Mouse (Mus musculus): ENCODE measurements at regions not wholly inside any gene's neighbourhood (a gene's known extent, or its start where the extent isn't known, plus 50 kb on each side); places are given as distances from the start of the nearest gene placed in this dataset.

DNA sequence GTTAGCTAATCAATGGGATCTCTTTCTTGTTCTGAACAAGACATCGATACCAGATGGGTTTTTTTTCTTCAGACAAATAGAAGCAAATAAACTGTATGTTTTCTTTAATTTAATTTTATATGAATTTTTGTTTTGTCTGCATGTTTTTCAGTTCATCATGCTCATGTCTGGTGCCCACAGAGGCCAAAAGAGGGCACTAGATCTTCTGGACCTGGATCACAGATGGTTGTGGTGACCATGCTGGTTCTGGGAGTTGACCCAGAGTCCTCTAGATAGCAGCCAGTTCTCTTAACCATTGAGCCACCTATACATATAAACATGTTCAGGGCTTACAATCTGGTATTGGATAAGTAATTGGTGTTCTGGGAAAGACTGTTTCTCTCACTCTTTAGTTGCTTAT is 120.7 kb downstream of the Kctd12 start:
- Histone ChIP-seq H3K79me2 (ENCODE audit: control insufficient read depth, insufficient read depth) (no peaks in the 10 kb centered on the region), H3K27me3 (ENCODE audit: control insufficient read depth, insufficient read depth, insufficient read length) (no peaks in the 10 kb centered on the region), H3K36me3 (ENCODE audit: control insufficient read depth, insufficient read depth) (no peaks in the 10 kb centered on the region), H3ac (ENCODE audit: control insufficient read depth, insufficient read length) (no peak overlapping the region), H3K4me2 (ENCODE audit: low read depth) (no peak overlapping the region), H3K4me3 (no peak overlapping the region)
- no peak for TF ChIP-seq REST (IDR thresholded peaks at IDR 0.05; ENCODE audit: insufficient read depth, insufficient read length)
- no peak for TF ChIP-seq E2F4 (IDR thresholded peaks at IDR 0.05; ENCODE audit: insufficient read depth)
- no peak for TF ChIP-seq POLR2A (IDR thresholded peaks at IDR 0.05; ENCODE audit: insufficient read length, low read depth)
- TF ChIP-seq CEBPB (IDR thresholded peaks at IDR 0.05; ENCODE audit: insufficient read depth, poor library complexity, severe bottlenecking), result no peak
- TF ChIP-seq TCF3 (IDR thresholded peaks at IDR 0.05; ENCODE audit: insufficient read length, low read depth), result no peak
- no peak for TF ChIP-seq USF1 (IDR thresholded peaks at IDR 0.05; ENCODE audit: low read depth)
- no peak for TF ChIP-seq SRF (IDR thresholded peaks at IDR 0.05; ENCODE audit: control insufficient read depth, insufficient read length, low read depth)
- no peak for TF ChIP-seq TCF12 (IDR thresholded peaks at IDR 0.05; ENCODE audit: insufficient read depth, poor library complexity, severe bottlenecking)
- TF ChIP-seq MYOD1 (IDR thresholded peaks at IDR 0.05; ENCODE audit: control insufficient read depth in 1 of 3, insufficient read length in 2 of 3, low read depth in 2 of 3), result no peak
- no peak for TF ChIP-seq MAX (IDR thresholded peaks at IDR 0.05; ENCODE audit: low read depth)
- TF ChIP-seq MYOG (IDR thresholded peaks at IDR 0.05; ENCODE audit: control insufficient read depth in 1 of 3, insufficient read depth in 1 of 3, insufficient read length in 2 of 3, low read depth in 2 of 3), result no peak
- no peak for TF ChIP-seq POLR2AphosphoS2 (IDR thresholded peaks at IDR 0.05; ENCODE audit: insufficient read length, low read depth)

DNA sequence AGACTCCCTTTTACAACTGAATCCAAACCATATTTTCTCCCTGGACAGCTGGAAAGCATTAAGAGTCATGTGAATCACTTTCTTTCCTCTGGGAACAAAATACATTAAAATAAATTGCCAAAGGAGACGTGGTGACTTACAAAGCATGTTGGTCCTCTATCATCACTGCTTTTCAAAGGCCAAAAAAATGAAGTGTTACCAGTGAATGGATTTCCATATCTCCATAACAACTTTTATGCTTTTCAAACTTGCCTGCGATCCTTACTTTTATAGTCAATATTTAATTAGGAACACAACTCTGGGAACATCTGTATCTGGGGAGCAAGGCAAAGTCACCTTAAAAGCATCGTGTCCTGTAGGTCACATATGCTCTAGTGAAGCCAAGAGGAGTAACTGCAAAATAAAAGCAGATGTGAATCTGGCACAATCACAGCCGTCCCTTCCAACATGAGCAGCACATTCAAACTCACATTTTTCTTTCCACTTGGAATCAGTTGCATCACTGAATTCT is 123.0 kb downstream of the Kctd12 start:
- no peak for TF ChIP-seq TCF3 (IDR thresholded peaks at IDR 0.05; ENCODE audit: insufficient read length, low read depth)
- no peak for TF ChIP-seq SRF (IDR thresholded peaks at IDR 0.05; ENCODE audit: control insufficient read depth, insufficient read length, low read depth)
- TF ChIP-seq REST (IDR thresholded peaks at IDR 0.05; ENCODE audit: insufficient read depth, insufficient read length), result no peak
- no peak for TF ChIP-seq E2F4 (IDR thresholded peaks at IDR 0.05; ENCODE audit: insufficient read depth)
- TF ChIP-seq CEBPB (IDR thresholded peaks at IDR 0.05; ENCODE audit: insufficient read depth, poor library complexity, severe bottlenecking), result no peak
- no peak for TF ChIP-seq POLR2A (IDR thresholded peaks at IDR 0.05; ENCODE audit: insufficient read length, low read depth)
- no peak for TF ChIP-seq POLR2AphosphoS2 (IDR thresholded peaks at IDR 0.05; ENCODE audit: insufficient read length, low read depth)
- no peak for TF ChIP-seq TCF12 (IDR thresholded peaks at IDR 0.05; ENCODE audit: insufficient read depth, poor library complexity, severe bottlenecking)
- TF ChIP-seq MYOD1 (IDR thresholded peaks at IDR 0.05; ENCODE audit: control insufficient read depth in 1 of 3, insufficient read length in 2 of 3, low read depth in 2 of 3), result no peak
- TF ChIP-seq MAX (IDR thresholded peaks at IDR 0.05; ENCODE audit: low read depth), result no peak
- TF ChIP-seq USF1 (IDR thresholded peaks at IDR 0.05; ENCODE audit: low read depth), result no peak
- Histone ChIP-seq H3K36me3 (ENCODE audit: control insufficient read depth, insufficient read depth) (no peaks in the 10 kb centered on the region), H3ac (ENCODE audit: control insufficient read depth, insufficient read length) (no peak overlapping the region), H3K27me3 (ENCODE audit: control insufficient read depth, insufficient read depth, insufficient read length) (no peaks in the 10 kb centered on the region), H3K79me2 (ENCODE audit: control insufficient read depth, insufficient read depth) (no peaks in the 10 kb centered on the region), H3K4me2 (ENCODE audit: low read depth) (no peak overlapping the region), H3K4me3 (no peak overlapping the region)

- Histone ChIP-seq H3K4me3 (no peak overlapping the region), H3K4me2 (ENCODE audit: low read depth) (no peak overlapping the region), H3ac (ENCODE audit: control insufficient read depth, insufficient read length) (no peak overlapping the region), H3K36me3 (ENCODE audit: control insufficient read depth, insufficient read depth) (no peaks in the 10 kb centered on the region), H3K79me2 (ENCODE audit: control insufficient read depth, insufficient read depth) (no peaks in the 10 kb centered on the region), H3K27me3 (ENCODE audit: control insufficient read depth, insufficient read depth, insufficient read length) (no peaks in the 10 kb centered on the region)
- no peak for TF ChIP-seq REST (IDR thresholded peaks at IDR 0.05; ENCODE audit: insufficient read depth, insufficient read length)
Observed at GRCm38 (mm10) chr14:102855264-102855840, 127.1 kb downstream of the Kctd12 start.

GRCm38 (mm10) chr14:102843700-102844099 is 138.7 kb downstream of the Kctd12 start:
- Histone ChIP-seq H3K27me3 (ENCODE audit: control insufficient read depth, insufficient read depth, insufficient read length) (no peaks in the 10 kb centered on the region), H3K4me3 (no peak overlapping the region), H3K36me3 (ENCODE audit: control insufficient read depth, insufficient read depth) (no peaks in the 10 kb centered on the region), H3ac (ENCODE audit: control insufficient read depth, insufficient read length) (no peak overlapping the region), H3K4me2 (ENCODE audit: low read depth) (no peak overlapping the region), H3K79me2 (ENCODE audit: control insufficient read depth, insufficient read depth) (no peaks in the 10 kb centered on the region)
- no peak for TF ChIP-seq TCF12 (IDR thresholded peaks at IDR 0.05; ENCODE audit: insufficient read depth, poor library complexity, severe bottlenecking)
- no peak for TF ChIP-seq REST (IDR thresholded peaks at IDR 0.05; ENCODE audit: insufficient read depth, insufficient read length)
- no peak for TF ChIP-seq TCF3 (IDR thresholded peaks at IDR 0.05; ENCODE audit: insufficient read length, low read depth)
- TF ChIP-seq SRF (IDR thresholded peaks at IDR 0.05; ENCODE audit: control insufficient read depth, insufficient read length, low read depth), result no peak
- no peak for TF ChIP-seq POLR2A (IDR thresholded peaks at IDR 0.05; ENCODE audit: insufficient read length, low read depth)
- TF ChIP-seq USF1 (IDR thresholded peaks at IDR 0.05; ENCODE audit: low read depth), result no peak
- no peak for TF ChIP-seq POLR2AphosphoS2 (IDR thresholded peaks at IDR 0.05; ENCODE audit: insufficient read length, low read depth)
- no peak for TF ChIP-seq E2F4 (IDR thresholded peaks at IDR 0.05; ENCODE audit: insufficient read depth)

DNA sequence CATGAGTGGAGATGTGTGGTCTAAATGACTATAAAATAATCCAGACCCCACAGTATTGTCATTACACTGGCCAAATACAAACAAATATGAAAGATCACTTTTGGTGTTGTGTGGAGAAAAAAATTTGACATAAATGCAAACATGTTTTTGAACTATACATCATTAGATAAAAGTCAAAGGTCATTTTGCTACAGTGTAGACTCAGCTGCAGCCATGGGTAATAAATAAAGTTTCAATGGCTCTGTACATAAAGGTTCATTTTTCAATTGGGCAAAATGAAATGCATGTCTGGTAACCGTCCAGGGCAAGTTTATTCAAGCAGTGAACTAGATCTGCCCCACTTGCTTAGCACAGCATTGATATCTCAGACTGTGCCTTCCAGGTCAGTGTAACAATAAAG is 144.8 kb downstream of the Kctd12 start:
- Histone ChIP-seq H3K4me2 (ENCODE audit: low read depth) (no peak overlapping the region), H3ac (ENCODE audit: control insufficient read depth, insufficient read length) (no peak overlapping the region), H3K36me3 (ENCODE audit: control insufficient read depth, insufficient read depth) (no peaks in the 10 kb centered on the region), H3K79me2 (ENCODE audit: control insufficient read depth, insufficient read depth) (no peaks in the 10 kb centered on the region), H3K27me3 (ENCODE audit: control insufficient read depth, insufficient read depth, insufficient read length) (no peaks in the 10 kb centered on the region), H3K4me3 (no peak overlapping the region)
- TF ChIP-seq MYOG (IDR thresholded peaks at IDR 0.05; ENCODE audit: control insufficient read depth in 1 of 3, insufficient read depth in 1 of 3, insufficient read length in 2 of 3, low read depth in 2 of 3) (no peak), REST (IDR thresholded peaks at IDR 0.05; ENCODE audit: insufficient read depth, insufficient read length) (no peak), USF1 (IDR thresholded peaks at IDR 0.05; ENCODE audit: low read depth) (no peak), POLR2A (IDR thresholded peaks at IDR 0.05; ENCODE audit: insufficient read length, low read depth) (no peak), MAX (IDR thresholded peaks at IDR 0.05; ENCODE audit: low read depth) (no peak), SRF (IDR thresholded peaks at IDR 0.05; ENCODE audit: control insufficient read depth, insufficient read length, low read depth) (no peak), TCF12 (IDR thresholded peaks at IDR 0.05; ENCODE audit: insufficient read depth, poor library complexity, severe bottlenecking) (no peak), CEBPB (IDR thresholded peaks at IDR 0.05; ENCODE audit: insufficient read depth, poor library complexity, severe bottlenecking) (no peak)

All from myocyte (in vitro differentiated cells).